Mouse (Mus musculus): ENCODE results near the gene Rfc4. TPM values are rescaled to one million over a fixed set of nuclear protein-coding genes. Genes with fewer than 3 reads are reported as not detected.
"Not testable (repeated sequence)": the region's sequence is repeated elsewhere in the genome, so short reads cannot be mapped to it uniquely, and the experiment has no call there.

Rfc4 gene
- polyA plus RNA-seq, 2 experiments from 2014 or later, result 38.4 to 51.1 TPM

DNA sequence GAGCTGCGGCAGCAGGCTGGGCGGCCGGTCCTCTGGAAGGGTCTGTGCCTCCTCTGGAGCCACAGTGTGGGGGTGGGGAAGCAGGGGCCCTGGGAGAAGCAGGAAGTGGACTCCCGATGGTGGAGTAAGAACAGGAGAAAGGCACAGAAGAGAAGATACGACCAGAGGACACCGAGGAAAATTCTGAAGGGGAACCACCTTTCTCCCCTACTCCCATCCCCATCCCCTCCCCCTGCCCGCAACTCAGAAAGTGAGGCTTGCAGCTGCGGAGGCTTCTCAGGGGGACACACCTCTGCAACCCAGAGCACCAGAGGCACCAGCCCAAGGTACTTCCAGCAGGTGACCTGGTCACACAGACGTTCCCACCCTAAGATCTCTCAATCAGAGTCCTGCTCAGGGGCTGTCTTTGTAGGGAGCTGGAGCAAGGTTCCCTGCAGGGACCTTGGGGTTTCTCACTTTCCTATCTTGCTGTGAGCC is 27.4 kb downstream of the Rfc4 start:
- ATAC-seq, result no peak

GRCm38 (mm10) chr16:23099632-23100031 is 27.9 kb downstream of the Rfc4 start:
- ATAC-seq, result no peak

DNA sequence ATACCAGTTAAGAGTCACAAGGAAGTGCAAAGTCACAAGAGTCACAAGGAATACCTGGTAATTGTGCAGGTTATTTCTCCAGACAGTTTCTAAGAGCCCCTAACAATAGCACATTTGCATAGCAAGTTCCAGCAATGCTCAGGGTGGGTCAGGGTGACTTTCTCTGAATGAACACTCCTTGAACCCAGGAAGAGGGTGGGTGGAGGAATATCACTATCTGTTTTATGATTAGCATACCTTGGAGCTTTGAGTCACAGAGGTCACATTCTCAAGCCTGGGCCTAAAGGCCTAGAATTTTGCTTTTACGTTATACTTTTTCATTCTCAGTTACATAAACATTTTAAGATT is 29.5 kb downstream of the Rfc4 start:
- not testable (repeated sequence) for ATAC-seq

GRCm38 (mm10) chr16:23097290-23098104 is 30.0 kb downstream of the Rfc4 start:
- not testable (repeated sequence) for ATAC-seq

- not testable (repeated sequence) for ATAC-seq
Observed at GRCm38 (mm10) chr16:23096886-23097285, 30.7 kb downstream of the Rfc4 start.

DNA sequence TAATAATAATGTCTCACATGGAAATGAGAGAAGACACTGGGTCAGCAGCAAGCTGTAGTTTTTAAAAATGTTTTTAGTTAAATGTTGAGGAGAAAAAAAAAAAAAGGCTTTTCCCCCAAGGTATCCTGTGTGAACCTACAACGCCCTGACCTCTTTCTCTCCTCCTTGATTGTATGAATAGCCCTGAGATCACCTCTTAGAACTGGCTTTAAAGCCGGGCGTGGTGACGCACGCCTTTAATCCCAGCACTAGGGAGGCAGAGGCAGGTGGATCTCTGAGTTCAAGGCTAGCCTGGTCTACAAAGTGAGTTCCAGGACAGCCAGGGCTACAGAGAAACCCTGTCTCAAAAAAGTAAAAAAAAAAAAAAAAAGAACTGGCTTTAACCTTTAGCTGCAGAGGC is 32.0 kb downstream of the Rfc4 start:
- ATAC-seq, result not testable (repeated sequence)

DNA sequence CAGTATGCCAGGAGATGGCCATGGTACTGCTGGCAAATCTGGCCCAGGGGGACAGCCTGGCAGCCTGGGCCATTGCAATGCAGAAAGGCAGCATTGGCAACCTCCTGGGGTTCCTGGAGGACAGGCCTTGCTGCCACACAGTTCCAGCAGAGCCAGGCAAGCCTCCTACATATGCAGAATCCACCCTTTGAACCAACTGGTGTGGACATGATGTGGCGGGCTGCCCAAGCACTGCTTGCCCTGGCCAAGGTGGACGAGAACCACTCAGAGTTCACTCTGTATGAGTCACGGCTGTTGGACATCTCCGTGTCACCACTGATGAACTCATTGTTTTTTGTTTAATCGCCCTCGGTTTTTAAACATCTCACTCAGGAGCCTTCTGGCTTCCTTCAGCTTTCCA is 33.4 kb downstream of the Rfc4 start:
- no peak for ATAC-seq

GRCm38 (mm10) chr16:23093321-23093953 is 34.1 kb downstream of the Rfc4 start:
- no peak for ATAC-seq

DNA sequence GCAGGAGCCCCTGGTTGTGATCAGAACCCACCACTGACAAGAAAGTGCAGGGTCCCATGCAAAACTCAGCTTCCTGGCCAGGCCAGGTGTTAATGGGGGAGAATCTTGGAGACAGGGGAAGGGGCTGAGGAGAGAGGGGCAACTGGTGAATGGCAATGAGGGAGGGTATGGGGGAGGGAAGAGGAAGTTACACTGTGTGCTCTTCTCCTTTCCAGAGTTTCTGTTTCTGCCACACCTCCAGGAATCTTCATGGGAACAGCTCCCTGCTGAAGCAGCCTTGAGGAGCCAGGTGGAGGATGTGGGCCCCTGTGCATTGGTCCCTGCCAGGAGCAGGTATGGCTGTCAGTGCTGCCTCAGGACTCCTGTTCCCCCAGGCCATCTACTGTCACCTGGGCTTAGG is 36.2 kb downstream of the Rfc4 start:
- ATAC-seq, result not testable (repeated sequence)

GRCm38 (mm10) chr16:23088491-23088890 is 39.0 kb downstream of the Rfc4 start:
- not testable (repeated sequence) for ATAC-seq

DNA sequence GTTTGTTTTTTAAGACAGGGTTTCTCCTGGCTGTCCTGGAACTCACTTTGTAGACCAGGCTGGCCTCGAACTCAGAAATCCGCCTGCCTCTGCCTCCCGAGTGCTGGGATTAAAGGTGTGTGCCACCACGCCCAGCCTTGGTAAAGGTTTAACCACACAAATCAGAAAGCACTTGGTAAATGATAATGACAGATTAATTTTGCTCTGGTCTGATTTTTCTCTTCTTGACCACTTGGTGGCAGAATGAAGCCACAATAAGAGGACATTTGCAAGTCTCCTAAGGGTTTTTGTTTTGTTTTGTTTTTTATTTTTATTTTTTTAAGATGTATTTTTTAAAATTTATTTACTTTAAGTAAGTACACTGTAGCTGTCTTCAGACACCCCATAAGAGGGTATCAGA is 39.8 kb downstream of the Rfc4 start:
- peak; percentile 73 for ATAC-seq

GRCm38 (mm10) chr16:23087159-23087558 is 40.4 kb downstream of the Rfc4 start:
- not testable (repeated sequence) for ATAC-seq

- not testable (repeated sequence) for ATAC-seq
Observed at GRCm38 (mm10) chr16:23077516-23077915, 50.0 kb downstream of the Rfc4 start.

Other genes with a start within 250 kb of the Rfc4 start
- not detected for gene Ahsg, start 236.5 kb downstream of the Rfc4 start, polyA plus RNA-seq (2017; shearing (Covaris generic))
- gene Fetub, start 209.4 kb downstream of the Rfc4 start, polyA plus RNA-seq (2017; shearing (Covaris generic)), result not detected
- not detected for gene Hrg, start 176.7 kb downstream of the Rfc4 start, polyA plus RNA-seq (2017; shearing (Covaris generic))
- gene Kng2, start 98.3 kb downstream of the Rfc4 start, polyA plus RNA-seq (2017; shearing (Covaris generic)), result not detected
- gene Kng1, start 69.9 kb downstream of the Rfc4 start, polyA plus RNA-seq (2017; shearing (Covaris generic)), result not detected
- gene Eif4a2, start 20.3 kb downstream of the Rfc4 start, polyA plus RNA-seq (2017; shearing (Covaris generic)), result 100 to 1,000 TPM; 558 to 662 TPM
- not detected for gene Adipoq, start 18.8 kb upstream of the Rfc4 start, polyA plus RNA-seq (2017; shearing (Covaris generic))
- 10 to 100 TPM; 70.1 to 99.5 TPM for gene St6gal1, start 97.0 kb upstream of the Rfc4 start, polyA plus RNA-seq (2017; shearing (Covaris generic))